Mouse (Mus musculus) thymus, adult 18-20 months (tissue): ENCODE results near the gene Mospd3.
"Not testable (repeated sequence)": the region's sequence is repeated elsewhere in the genome, so short reads cannot be mapped to it uniquely, and the experiment has no call there.

Experiments used
- DNase-seq, 2 experiments: peaks; one replicate each; pipeline ENCODE4 v3.0.0; 2022; ENCODE audit warnings: mixed read lengths in 2 of 2

Mospd3 gene

DNA sequence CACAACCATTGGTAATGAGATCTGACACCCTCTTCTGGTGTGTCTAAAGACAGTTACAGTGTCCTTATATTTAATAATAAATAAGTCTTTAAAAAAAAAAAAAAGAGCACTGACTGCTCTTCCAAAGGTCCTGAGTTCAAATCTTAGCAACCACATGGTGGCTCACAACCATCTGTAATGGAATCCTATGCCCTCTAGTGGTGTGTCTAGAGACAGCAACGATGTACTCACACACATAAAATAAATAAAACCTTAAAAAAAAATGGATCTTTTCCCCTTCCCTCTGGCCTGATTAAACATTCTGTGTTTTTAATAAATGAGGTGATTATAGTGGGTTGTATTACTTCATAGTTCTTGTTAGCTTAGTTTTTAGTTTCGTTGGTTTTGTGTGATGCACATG, 14.1 kb upstream of the Mospd3 start:
- not testable (repeated sequence) for DNase-seq

DNA sequence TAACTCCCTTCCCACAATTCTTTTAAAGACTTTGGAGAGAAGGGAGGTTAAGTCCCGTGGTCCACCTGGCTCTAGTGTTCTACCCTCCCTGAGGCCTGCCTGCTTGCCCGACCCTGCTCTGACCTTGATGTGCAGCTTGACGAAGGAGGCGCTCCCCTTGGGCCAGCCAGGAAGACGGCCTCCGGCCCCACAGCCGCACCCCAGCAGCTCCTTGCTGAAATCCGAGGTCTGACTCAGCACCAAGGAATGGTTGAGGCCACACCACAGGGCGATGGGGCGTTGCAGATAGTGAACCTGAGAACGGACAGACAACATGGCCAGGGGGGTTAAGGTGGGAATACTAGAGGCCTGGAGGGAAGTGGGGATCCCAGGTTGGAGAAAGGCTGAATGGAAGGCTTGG, 12.7 kb upstream of the Mospd3 start, which contains the start of gene Pcolce:
Gene Pcolce (minus strand): TSS at position 235 of the 400 bp plus-strand sequence.
- no peak for DNase-seq

DNA sequence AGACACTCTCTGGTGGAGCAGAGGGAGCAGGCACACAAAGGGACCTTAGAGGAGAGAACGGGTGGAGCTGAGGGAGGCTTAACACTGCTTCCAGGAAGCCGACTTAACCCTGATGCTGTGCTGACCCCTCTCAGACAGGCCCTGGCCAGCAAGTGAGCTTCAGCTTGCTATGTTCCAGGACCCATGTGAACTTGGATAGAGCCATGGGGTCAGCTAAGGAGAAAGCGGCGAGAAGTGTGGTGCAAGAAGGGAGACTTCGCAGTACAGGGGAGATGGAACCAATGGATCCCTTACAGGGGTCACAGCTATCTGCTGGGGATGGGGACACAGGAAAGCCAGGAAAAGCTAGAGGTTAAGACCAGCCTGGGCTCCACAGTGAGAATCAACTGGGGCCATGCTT, 12.2 kb upstream of the Mospd3 start:
- no peak for DNase-seq

- DNase-seq = no peak
Measured at GRCm38 (mm10) chr5:137611245-137611602, 10.4 kb upstream of the Mospd3 start.

GRCm38 (mm10) chr5:137610548-137611244, 9.8 kb upstream of the Mospd3 start:
- DNase-seq = no peak

GRCm38 (mm10) chr5:137610056-137610455, 9.2 kb upstream of the Mospd3 start:
- DNase-seq = no peak

- no peak for DNase-seq
Measured at GRCm38 (mm10) chr5:137609292-137609691, 8.4 kb upstream of the Mospd3 start.

DNA sequence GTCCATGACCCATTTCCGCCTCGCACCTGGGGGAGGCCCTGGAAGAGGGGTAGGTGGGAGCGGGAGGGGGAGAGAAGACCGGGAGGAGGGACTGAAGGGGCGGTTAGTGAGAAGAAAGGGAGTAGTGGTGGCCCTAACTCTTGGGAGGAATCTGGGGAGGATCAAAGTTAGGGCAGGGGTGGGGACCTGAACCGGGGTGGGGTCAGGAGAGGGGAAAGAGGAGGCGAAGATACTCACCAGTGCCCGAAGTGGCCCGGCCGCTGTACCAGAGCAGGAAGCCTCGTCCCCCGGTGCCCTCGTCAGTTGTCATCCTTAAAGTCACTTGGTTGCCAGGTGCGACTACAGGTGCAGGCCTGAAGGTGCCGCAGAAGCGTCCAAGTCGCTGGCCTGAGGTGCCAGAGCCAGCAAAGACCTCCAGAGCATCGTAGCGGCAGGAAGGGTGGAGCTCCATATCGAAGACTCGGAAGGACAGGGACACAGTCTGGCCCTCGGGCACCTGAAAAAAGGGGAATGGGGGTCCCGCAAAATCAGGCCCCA, 7.9 kb upstream of the Mospd3 start:
- DNase-seq = no peak

DNA sequence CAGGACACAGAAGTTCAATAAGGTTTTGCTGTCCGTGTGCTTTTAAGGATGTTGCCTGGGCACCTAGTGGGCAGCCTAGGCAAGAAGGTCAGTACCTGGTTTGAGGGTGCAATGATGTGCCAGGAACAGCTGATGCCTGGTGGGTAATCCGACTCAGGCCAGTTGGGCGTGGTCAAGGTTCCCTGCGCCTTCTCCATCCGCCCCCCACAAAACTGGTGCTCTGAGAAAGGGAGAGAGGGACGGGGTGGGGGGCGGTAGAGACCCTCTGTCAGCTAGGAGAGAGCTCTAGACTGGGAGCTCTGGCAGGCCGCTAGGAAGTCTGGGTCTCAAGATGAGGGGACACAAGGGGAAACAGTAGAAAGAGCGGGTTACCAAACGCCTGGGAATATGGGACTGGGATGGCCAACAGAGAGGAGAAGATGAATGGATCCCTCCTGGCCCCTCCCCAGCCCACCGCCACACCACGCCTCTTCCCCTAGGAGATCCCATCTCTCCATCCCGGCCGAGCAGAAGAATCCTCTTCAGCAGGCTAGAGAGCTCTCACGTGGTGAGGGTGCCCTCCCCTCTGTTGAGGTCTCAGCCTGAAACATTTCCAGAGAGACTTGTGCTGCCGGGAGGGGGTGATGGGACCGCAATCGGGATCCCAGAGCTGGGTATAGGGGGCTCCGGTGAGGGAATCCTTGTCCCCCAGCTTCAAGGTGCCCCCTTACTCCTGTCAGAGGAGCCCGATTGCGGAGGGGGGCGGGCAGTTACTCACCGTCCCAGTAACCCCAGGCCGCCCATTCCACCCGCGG, 7.2 kb upstream of the Mospd3 start:
- no peak for DNase-seq

DNA sequence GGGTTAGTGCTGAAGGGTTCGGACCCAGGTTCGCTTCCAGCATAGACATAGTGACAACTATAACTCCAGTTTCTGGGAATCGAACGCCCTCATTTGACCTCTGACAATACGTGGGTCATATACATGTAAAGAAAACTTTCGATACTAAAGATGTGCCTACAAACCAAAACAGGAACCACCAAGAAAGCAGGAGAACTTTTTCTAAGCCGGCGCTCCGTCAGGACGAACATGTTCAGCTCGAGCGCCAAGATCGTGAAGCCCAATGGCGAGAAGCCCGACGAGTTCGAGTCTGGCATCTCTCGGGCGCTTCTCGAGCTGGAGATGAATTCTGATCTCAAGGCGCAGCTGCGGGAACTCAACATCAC, 489 bp upstream of the Mospd3 start:
- DNase-seq = no peak

GRCm38 (mm10) chr5:137600281-137600618, 608 bp downstream of the Mospd3 start:
- DNase-seq = no peak

DNA sequence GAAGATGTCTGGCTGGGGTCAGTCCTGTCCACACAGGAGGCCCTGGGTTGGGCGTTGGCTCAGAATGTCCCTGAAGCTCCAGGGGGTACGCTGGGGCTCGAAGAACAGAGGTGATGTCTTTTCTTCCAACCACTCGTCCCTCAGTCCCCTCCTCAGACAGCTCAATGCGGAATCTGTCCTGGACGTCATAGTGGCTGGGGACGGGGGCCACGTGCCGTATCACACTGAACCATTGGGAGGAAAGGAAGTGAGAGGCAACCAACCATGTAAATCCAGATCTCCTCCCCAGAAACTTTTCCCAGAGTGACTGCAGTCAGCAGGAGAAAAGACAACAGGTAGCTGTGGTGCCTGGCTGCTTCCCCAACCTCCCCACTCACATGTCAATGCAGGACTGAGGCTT, 1.3 kb downstream of the Mospd3 start:
- no peak for DNase-seq

DNA sequence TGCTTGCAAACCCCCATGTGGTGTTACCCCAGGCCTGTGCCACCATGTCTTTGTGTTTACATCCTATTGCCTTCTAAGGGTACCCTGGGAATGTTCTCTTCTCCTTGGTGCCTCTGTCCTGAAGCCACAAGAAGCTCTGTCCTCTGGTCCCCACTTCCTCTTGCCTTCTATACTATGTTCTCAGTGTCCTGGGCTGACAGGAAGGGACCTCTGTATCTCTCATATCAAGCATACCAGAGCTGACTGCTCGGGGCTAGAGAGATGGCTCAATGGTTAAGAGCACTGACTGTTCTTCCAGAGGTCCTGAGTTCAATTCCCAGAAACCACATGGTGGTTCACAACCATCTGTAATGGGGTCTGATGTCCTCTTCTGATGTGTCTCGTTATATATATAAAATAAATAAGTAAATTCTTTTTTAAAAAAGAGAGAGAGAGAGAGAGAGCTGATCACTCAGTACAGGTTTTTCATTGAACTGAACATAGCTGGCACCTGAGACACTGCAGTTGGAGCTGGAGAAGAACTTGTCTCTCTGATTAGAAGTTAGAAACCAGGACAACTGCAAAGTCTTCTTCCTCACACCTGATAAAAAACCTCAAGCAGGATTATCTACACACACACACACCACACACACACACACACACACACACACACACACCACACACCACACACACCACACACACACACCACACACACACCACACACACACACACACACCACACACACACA, 2.6 kb downstream of the Mospd3 start:
- DNase-seq = no peak

GRCm38 (mm10) chr5:137597625-137598024, 3.2 kb downstream of the Mospd3 start:
- no peak for DNase-seq

GRCm38 (mm10) chr5:137596601-137597261, 4.1 kb downstream of the Mospd3 start:
- peak in 1 of 2 experiments; percentile 48 for DNase-seq

GRCm38 (mm10) chr5:137595921-137596320, 4.9 kb downstream of the Mospd3 start:
- DNase-seq = no peak

GRCm38 (mm10) chr5:137590507-137590906, 10.4 kb downstream of the Mospd3 start:
- no peak for DNase-seq

GRCm38 (mm10) chr5:137584976-137585375, 15.9 kb downstream of the Mospd3 start:
- DNase-seq = peak in 1 of 2 experiments; percentile 49

GRCm38 (mm10) chr5:137583670-137584169, 17.1 kb downstream of the Mospd3 start:
- no peak for DNase-seq

- DNase-seq = no peak
Measured at GRCm38 (mm10) chr5:137582702-137583101, 18.2 kb downstream of the Mospd3 start.

- DNase-seq = no peak
Measured at GRCm38 (mm10) chr5:137580246-137580645, 20.6 kb downstream of the Mospd3 start.

- no peak for DNase-seq
Measured at GRCm38 (mm10) chr5:137574470-137574901, 26.4 kb downstream of the Mospd3 start.
